Mouse (Mus musculus) embryonic fibroblast, embryonic 13.5 days (primary cell): Measurements from ENCODE around the gene Olfr742. TPM values are rescaled to one million over a fixed set of nuclear protein-coding genes. Genes with fewer than 3 reads are reported as not detected.

ENCODE experiments used
- H3K27ac ChIP-seq: 2 replicates; pipeline ENCODE4 v1.5.1; 2012; ENCODE audit warnings: low read length, control low read depth, inconsistent platforms; ENCODE audit not compliant: insufficient read depth
- H3K4me1 ChIP-seq: 2 replicates; pipeline ENCODE4 v1.6.1; 2011; ENCODE audit warnings: low read length; ENCODE audit not compliant: control insufficient read depth, insufficient read depth
- H3K4me3 ChIP-seq: 2 replicates; pipeline ENCODE4 v1.5.1; 2011; ENCODE audit warnings: mild to moderate bottlenecking, control low read depth, low read length; ENCODE audit not compliant: insufficient read depth
- CTCF ChIP-seq: IDR thresholded peaks from 2 replicates; pipeline ENCODE4 v1.5.1; 2011; ENCODE audit warnings: mild to moderate bottlenecking, control low read depth, low read length, moderate library complexity, borderline replicate concordance; ENCODE audit not compliant: insufficient read depth
- POLR2A ChIP-seq: IDR thresholded peaks from 2 replicates; pipeline ENCODE4 v1.6.1; 2011; ENCODE audit warnings: low read depth, mild to moderate bottlenecking, control low read depth, low read length, moderate library complexity
- polyA plus RNA-seq: library from polyadenylated mRNA; stranded (reverse); fragments of >200 nt; gene quantifications from 2 replicates; pipeline ENCODE4 v1.2.4, GENCODE M21; 2011; ENCODE audit warnings: low read depth; ENCODE audit not compliant: missing spikeins, insufficient read length

The Olfr742 gene
- not detected in 2 replicates for polyA plus RNA-seq

DNA sequence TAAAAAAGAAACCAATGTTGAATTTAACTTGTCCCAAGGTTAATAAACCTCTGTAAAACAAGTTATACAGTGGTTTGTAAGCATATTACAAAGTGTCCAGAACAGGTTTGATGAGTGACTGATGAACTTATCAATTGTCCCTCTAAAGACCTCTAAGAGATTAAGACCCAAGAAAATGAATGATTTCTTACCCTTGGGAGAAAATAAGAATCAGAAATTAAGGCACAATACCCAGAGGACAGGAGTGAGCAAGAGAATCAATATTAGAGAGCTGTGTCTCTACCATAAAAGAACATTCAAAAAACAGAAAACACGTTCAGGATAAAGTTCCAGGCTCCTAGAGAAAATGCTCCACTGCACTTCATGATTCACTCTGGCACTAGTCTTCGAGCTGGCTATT is at the start of gene Olfr742:
Gene Olfr742 (plus strand): TSS at position 301 of the 400 bp plus-strand sequence.
- no peaks in the 10 kb centered on the region for H3K4me1 ChIP-seq
- TF ChIP-seq CTCF (no peak), POLR2A (no peak)
- H3K4me3 ChIP-seq: no peak within 1 kb of the TSS
- H3K27ac ChIP-seq: no peak within 1 kb of the TSS

DNA sequence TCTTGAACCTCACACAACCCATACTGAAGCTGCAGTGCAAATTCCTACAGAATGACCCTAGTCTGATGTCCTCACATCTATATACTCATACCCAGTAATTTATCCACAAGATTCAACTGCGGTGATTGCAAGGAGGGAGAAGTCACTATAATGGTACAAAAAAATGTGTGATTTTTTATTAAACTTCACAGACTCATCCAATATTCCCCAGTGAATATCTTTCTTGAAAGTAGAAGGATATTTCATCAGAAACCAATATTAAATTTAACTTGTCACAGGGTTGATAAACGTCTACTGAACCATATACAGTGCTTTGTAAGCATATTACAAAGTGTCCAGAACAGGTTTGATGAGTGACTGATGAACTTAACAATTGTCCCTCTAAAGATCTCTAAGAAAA is 31.0 kb upstream of the Olfr742 start, which contains the start of gene Olfr741:
Gene Olfr741 (plus strand): TSS at position 301 of the 400 bp plus-strand sequence.
- no peak within 1 kb of the TSS for H3K4me3 ChIP-seq
- no peak within 1 kb of the TSS for H3K27ac ChIP-seq
- TF ChIP-seq CTCF (no peak), POLR2A (no peak)
- no peaks in the 10 kb centered on the region for H3K4me1 ChIP-seq

DNA sequence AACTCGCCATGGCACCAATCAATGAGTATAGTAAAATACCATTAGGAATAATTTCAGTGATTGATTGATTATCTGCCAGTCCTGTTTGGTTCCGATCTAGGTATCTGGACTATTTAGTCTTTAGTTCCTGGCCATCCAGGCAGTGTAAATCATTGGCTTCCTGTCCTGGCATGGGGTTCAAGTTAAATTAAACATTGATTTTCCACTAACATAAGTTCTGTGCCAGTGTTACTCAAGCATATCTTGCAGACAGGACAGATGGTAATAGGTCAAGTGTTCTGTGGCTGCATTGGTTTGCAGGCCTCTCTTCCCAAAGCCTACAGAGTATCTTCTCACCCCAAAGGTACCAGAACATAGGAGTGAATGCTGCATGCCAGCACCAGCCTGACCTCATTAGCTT is 25.0 kb upstream of the Olfr742 start:
- TF ChIP-seq CTCF (no peak), POLR2A (no peak)
- Histone ChIP-seq H3K4me1 (no peaks in the 10 kb centered on the region), H3K27ac (no peak overlapping the region), H3K4me3 (no peak overlapping the region)

DNA sequence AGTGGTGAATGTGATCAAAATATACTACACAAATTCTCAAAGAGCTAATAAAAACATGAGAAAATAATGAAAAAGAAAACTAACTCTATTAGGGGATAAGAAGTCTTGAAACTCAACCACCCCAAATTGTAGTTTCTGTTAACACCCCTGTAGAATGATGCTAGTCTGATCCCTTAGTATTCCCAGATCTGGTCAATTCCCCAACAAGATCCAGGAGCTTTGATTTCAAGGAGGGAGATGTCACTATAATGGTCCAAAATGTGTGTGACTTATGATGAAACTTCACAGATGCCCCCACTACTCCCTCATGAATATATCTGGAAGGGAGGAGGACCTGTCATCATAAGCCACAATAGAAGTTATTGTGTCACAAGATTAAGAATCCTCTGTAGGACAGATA is 18.1 kb downstream of the Olfr742 start, which contains the start of gene Olfr743:
Gene Olfr743 (plus strand): TSS at position 301 of the 400 bp plus-strand sequence.
- TF ChIP-seq CTCF (no peak), POLR2A (no peak)
- H3K4me3 ChIP-seq: no peak within 1 kb of the TSS
- H3K4me1 ChIP-seq: no peaks in the 10 kb centered on the region
- H3K27ac ChIP-seq: no peak within 1 kb of the TSS

DNA sequence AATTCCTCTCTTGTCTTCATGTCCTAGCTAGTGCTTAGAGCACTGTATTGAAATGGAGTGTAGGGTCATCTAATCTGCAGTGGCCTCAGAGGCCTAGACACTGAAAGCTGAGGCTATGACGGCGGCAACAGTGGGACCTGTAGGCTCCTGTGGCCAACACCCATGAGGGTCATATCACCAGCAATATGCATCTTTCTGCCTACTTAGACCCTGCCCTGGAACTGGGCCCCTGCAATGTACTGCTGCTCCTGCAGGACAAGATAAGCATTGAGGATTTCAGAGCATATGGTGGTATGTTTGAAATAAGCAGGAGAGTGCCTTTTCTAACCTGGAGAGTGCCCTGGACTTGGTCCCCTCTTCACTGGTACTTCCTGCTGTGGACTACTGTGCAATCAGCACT is 49.3 kb downstream of the Olfr742 start:
- Histone ChIP-seq H3K4me3 (no peak overlapping the region), H3K27ac (no peak overlapping the region), H3K4me1 (no peaks in the 10 kb centered on the region)
- TF ChIP-seq POLR2A (no peak), CTCF (no peak)

Other genes starting within 250 kb of the Olfr742 start
- gene Olfr732, start 219.4 kb upstream of the Olfr742 start, polyA plus RNA-seq: not detected in 2 replicates
- gene Olfr733, start 202.1 kb upstream of the Olfr742 start, polyA plus RNA-seq: not detected in 2 replicates
- not detected in 2 replicates for gene Olfr734, start 176.8 kb upstream of the Olfr742 start, polyA plus RNA-seq
- not detected in 2 replicates for gene Olfr735, start 154.7 kb upstream of the Olfr742 start, polyA plus RNA-seq
- not detected in 2 replicates for gene Tlr11, start 145.7 kb upstream of the Olfr742 start, polyA plus RNA-seq
- gene Olfr736, start 122.4 kb upstream of the Olfr742 start, polyA plus RNA-seq: not detected in 2 replicates
- not detected in 2 replicates for gene Olfr738, start 96.0 kb upstream of the Olfr742 start, polyA plus RNA-seq
- gene Olfr739, start 85.0 kb upstream of the Olfr742 start, polyA plus RNA-seq: not detected in 2 replicates
- gene Olfr740, start 58.1 kb upstream of the Olfr742 start, polyA plus RNA-seq: not detected in 2 replicates
- not detected in 2 replicates for gene Olfr741, start 30.9 kb upstream of the Olfr742 start, polyA plus RNA-seq
- not detected in 2 replicates for gene Olfr743, start 18.2 kb downstream of the Olfr742 start, polyA plus RNA-seq
- not detected in 2 replicates for gene Olfr744, start 111.3 kb downstream of the Olfr742 start, polyA plus RNA-seq
- not detected in 2 replicates for gene Olfr745, start 135.8 kb downstream of the Olfr742 start, polyA plus RNA-seq
- not detected in 2 replicates for gene Olfr746, start 143.5 kb downstream of the Olfr742 start, polyA plus RNA-seq
- gene Olfr747, start 189.6 kb downstream of the Olfr742 start, polyA plus RNA-seq: not detected in 2 replicates
- not detected in 2 replicates for gene Olfr748, start 203.8 kb downstream of the Olfr742 start, polyA plus RNA-seq
- not detected in 2 replicates for gene Olfr749, start 241.5 kb downstream of the Olfr742 start, polyA plus RNA-seq